Mouse (Mus musculus) left cerebral cortex, postnatal 14 days (tissue): ENCODE measurements around the gene Sptbn1. TPM values are rescaled to one million over a fixed set of nuclear protein-coding genes. Genes with fewer than 3 reads are reported as not detected.

Experiments
- DNase-seq, 2 experiments: peaks; one replicate each; pipeline ENCODE4 v3.0.0; 2021 to 2022; ENCODE audit warnings: low spot score in 2 of 2, mixed read lengths in 1 of 2
- intact Hi-C: fragments of 180-260 bp; cut with DNase I; formaldehyde crosslinking; loops from one replicate; pipeline ENCODE4 v1.15.1; 2025
- total RNA-seq, 2 experiments: library from RNA; stranded (reverse); gene quantifications; 2 replicates each; pipeline ENCODE4 v1.2.3; 2021

Sptbn1 gene
- total RNA-seq, 2 experiments from 2014 or later: 711 to 761 TPM

DNA sequence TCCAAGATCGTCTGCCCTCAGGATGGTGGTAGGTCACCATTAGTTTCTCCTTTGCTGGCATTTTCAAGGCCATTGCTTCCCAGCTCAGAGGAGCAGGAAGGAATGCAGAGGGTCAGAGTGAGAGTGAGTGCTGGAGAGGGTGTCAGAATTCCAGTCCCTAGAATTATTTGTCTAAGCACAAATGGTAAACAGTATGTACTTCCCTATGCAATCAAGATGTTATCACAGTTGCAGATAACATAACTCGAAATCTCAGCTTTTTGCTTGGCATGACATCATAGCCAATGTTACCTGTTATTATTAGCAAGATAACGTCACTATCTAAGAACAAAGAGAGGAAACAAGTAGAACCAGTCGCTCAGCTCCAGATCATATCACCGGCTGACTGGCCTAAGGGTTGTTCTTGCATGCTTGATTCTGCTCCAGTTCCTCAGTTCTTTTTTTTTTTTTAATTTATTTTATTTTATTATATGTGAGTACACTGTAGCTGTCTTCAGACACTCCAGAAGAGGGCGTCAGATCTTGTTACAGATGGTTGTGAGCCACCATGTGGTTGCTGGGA lies 172.7 kb downstream of the Sptbn1 start:
- DNase-seq: no peak
- intact Hi-C loops: no loop called here

DNA sequence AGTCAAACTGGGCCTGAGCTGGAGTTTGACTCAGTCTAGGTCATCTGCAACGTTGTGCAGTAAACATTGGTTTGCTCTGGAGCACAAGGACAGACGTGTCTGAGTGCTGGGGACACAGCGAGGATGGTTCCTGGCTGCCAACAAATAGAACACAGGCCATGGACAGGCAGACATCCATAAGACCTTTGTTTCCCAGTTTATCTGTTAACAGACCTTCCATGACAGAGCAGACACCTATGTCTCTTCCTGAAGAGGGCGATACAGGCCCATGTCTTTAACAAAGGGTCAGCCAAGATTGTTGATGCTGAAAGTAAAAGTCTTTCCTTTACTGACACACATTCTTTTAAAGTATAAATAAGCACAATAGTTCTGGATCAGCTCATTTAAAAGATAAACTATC lies 176.1 kb downstream of the Sptbn1 start:
- no peak for DNase-seq
- intact Hi-C loops: no loop called here

DNA sequence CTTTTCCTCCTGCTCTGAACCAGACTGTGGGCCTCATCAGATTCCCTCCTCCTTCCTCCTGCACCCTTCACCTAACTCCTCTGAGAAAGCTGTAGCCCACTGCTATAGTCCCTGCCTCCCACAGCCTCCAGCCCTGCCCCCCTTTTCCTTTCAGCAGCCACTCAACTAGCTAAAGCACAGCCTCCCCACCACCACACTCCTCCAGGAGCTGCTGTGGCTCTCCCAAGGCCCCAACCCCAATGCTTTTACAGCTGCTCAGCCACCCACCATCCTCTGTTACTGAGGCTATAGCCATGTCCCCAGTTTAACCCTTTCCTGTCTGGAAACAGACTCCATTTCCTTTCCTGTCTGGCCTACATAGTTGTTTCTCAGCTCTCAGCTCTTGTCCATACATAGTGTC lies 182.9 kb downstream of the Sptbn1 start:
- DNase-seq: peak in 1 of 2 experiments; percentile 0
- intact Hi-C loops: no loop called here

- no peak for DNase-seq
- intact Hi-C loops: no loop called here
These were observed 210.7 kb downstream of the Sptbn1 start for GRCm38 (mm10) chr11:30057299-30057698.

Other genes with a start within 250 kb of the Sptbn1 start
- gene Eml6, start 242.1 kb downstream of the Sptbn1 start, total RNA-seq: 10 to 100 TPM; 26.2 to 32.4 TPM
- 1 to 10 TPM in 1 of 2 experiments, under 1 TPM in 1; 0.68 to 1.0 TPM for gene 4930505A04Rik, start 203.7 kb upstream of the Sptbn1 start, total RNA-seq